Mouse (Mus musculus): ENCODE measurements around the gene Gm17402. TPM values are rescaled to one million over a fixed set of nuclear protein-coding genes. Genes with fewer than 3 reads are reported as not detected.

The Gm17402 gene
- not detected in 2 replicates for polyA plus RNA-seq (2012; rRNA removed)

GRCm38 (mm10) chr3:67375063-67375462 is at the start of gene Gm17402:
TSS of gene Gm17402 (minus strand) at chr3:67375163.

GRCm38 (mm10) chr3:67373872-67374271 is 1.1 kb downstream of the Gm17402 start, which contains the start of gene Mlf1:
TSS of gene Mlf1 (plus strand) at chr3:67374097.

Other genes with a start within 250 kb of the Gm17402 start
- not detected in 2 replicates for gene Mlf1, start 1.1 kb downstream of the Gm17402 start, polyA plus RNA-seq (2012; rRNA removed)
- 11.1 and 13.1 TPM in 2 replicates for gene Gfm1, start 54.9 kb upstream of the Gm17402 start, polyA plus RNA-seq (2012; rRNA removed)
- 53.5 and 58.1 TPM in 2 replicates for gene Lxn, start 88.8 kb upstream of the Gm17402 start, polyA plus RNA-seq (2012; rRNA removed)
- gene Rarres1, start 140.4 kb upstream of the Gm17402 start, polyA plus RNA-seq (2012; rRNA removed): 2.1 and 2.2 TPM in 2 replicates
- gene Mfsd1, start 207.6 kb upstream of the Gm17402 start, polyA plus RNA-seq (2012; rRNA removed): 38.9 and 42.0 TPM in 2 replicates

Measured in colon, adult 2 months (tissue).